Mouse (Mus musculus) gastrocnemius, adult 18-20 months (tissue): Measurements from ENCODE around the gene Mid2. TPM values are rescaled to one million over a fixed set of nuclear protein-coding genes. Genes with fewer than 3 reads are reported as not detected.
"Not testable (repeated sequence)": the region's sequence is repeated elsewhere in the genome, so short reads cannot be mapped to it uniquely, and the experiment has no call there.

Experiments
- DNase-seq: peaks from one replicate; pipeline ENCODE4 v3.0.0; 2021; ENCODE audit warnings: low spot score
- long read RNA-seq, 2 experiments: library from polyadenylated mRNA; stranded (forward); transcript quantifications; one replicate each; pipeline ENCODE4 v2.0.0; 2021
- total RNA-seq, 2 experiments: library from RNA; stranded (reverse); gene quantifications; 2 replicates each; pipeline ENCODE4 v1.2.3; 2021

Gene Mid2
- 1 to 10 TPM; 6.8 to 7.3 TPM for total RNA-seq
- long read RNA-seq, experiment 1, partial matches to known transcripts, result 0 of 1 reads
- long read RNA-seq, experiment 1, other reads (novel, unspliced or antisense), result 1 of 1 reads
- long read RNA-seq, experiment 2, partial matches to known transcripts, result 0 of 1 reads
- long read RNA-seq, experiment 2, other reads (novel, unspliced or antisense), result 1 of 1 reads

DNA sequence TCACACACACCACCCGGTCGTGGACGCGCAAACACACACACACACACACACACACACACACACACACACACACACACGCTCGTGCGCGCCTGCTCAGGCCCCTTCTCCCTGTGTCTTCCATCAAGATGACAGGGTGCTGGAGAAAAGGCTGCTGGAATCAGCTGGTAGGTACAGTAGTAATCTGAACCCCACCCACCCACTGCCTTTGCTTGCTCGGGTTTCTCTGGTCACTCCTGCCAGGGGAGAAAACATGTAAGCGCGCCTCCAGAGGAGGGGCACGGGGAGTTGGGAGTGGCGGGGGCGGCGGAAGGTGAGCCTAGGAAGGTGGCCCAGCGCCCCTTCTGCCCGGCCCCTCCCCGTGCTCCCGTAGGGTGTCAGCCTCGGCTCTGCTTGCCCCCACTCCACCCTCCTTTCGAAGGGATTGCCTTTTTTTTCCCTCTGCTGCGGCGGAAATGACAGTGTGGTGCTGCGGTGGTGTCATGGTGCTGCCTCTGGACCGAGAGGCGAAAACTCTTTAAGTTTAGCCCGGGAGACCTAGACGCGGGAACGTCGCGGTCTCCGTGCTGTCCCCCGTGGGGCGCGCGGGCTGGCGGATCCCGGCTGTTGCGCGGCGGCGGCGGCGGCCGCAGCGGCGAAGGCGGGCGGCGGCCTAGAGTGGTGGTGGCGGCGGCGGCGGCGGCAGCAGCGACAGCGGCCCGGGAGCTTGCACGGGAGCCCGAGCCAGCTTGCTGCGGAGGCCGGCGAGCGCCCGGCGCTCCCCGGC, at the start of gene Mid2:
TSS of gene Mid2 (plus strand) at position 121 of the 763 bp plus-strand sequence.
- peak; percentile 19 for DNase-seq

DNA sequence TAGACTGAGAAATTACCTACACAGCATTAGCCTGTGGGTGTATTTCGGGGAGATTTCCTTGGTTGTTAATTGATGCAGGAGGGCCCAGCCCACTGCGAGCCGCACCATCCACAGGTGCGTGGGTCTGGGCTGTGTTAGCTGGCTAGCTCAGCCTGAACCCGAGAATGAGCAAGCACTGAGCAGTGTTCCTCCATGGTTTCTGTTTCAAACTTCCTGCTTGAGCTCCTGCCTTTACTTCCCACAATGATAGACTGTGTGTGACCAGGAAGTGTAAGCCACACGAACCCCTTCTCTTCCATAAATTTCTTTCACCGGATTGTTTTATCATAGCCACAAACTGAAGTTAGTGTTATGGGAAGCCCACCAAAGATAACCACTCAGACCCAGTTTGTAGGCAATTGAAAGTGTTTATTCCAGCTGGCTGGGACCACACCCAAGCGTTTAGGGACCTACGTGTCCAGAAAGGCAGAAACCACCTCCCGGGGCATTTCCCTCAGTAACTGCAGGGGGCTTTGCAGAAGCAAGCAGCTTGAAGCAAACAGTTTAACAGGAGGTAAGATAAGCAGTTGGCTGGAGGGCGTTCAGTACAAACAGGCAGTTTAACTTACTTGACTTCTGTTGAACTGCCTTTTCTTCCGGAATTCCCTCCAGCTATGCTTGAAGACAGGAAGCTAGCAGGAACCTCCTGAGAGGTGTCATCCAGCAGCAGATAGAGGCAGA, 39.4 kb upstream of the Mid2 start:
- no peak for DNase-seq

DNA sequence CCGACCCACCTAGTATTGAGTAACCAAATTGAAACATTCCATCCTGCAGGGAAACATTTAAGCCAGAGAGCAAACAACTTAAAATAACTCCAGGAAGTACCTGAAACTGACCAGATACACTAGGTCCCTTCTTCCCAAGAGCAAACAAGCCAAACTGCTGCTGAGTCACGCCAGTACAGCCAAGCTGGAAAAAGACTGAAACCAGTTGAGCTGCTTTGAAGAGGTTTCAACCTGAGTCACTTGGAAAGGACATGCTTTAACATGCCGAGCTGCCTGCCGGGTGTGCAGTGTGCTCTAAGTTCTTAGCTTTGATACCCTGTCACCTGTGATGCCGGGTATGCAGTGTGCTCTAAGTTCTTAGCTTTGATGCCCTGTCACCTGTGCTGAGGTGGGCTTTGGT, 26.4 kb upstream of the Mid2 start:
- DNase-seq, result no peak

DNA sequence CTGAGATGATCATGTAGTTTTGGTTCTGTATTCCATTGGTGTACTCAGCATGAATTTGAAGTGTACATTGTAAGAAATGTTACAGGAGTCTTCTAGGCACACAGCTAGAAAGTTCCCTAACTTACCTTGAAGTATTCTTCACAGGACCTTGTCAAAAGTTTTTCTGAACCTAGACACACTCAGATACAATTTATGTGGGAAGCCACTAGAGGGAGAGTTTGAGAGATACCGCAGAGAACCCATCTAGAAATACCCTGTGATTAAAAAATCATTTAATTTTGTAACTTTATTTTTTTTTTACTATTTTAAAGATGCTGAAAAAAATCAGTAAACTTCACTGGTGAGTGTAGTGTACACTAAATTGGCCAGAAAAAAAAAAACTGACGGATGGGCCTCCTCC, 24.8 kb upstream of the Mid2 start:
- no peak for DNase-seq

DNA sequence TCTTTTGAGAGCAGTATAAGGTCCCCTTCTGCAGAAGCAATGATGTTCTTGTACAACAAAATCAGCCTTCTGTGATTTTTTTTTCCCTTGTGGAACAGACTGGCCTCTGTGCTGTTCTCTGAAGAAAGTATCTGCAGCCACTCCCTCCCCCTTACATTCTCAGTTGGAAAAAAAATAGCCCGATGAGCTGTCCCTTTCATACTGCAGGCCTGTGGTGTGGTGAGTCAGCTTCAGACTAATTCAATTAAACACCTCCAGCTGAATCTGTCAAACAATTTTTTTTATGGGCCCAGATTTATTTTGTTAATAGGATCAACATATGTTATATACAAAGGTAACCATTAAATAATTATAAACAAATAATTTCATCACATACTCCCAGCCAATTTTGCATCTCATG, 3.7 kb upstream of the Mid2 start:
- DNase-seq, result no peak

DNA sequence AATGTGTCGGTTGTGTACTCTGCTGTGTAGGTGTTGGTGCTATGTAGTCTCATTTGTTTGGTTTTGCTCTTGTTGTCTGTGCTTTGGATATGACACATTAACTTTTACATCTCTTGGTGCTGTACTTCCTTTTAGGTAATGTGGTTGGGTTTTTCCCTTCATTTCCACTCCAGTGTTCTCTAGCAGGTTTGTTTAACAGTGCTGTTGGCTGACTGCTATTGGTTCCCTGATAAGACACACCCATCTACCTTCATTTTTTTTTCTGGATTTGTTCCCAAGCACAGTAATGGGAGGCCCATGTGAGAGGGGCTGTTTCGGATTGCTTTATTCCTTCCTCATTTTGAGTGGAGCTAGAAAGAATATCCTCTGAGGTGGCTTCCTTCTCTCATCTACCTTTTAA, 883 bp upstream of the Mid2 start:
- DNase-seq, result no peak

DNA sequence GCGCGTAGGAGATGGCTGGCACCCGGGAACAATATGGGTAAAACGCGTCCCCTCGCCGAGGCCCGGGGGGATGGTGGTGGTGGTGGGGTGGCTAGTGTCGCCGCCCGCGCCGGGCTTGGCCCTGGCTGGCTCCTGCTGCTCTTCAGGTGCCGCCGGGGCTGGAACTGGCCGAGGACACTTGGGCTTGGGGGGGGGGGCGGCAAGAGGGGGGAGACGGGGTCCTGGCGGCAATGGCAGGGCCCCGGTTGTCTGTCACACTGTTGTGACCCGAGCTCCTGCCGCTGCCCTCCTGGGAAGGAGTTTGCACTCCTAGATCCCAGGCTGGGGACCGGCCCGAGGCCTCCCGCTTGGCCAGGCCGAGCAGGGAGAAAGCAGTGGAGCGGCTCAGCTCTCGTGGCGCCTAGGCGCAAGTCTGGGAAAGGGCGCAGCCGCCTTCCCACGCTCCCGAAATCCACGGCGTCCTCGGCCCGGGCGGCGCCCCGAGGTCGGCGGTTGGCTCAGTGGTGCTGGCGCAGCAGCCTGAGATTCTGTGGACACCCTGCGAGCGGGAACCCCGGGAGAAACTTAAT, 927 bp downstream of the Mid2 start:
- peak; percentile 13 for DNase-seq

DNA sequence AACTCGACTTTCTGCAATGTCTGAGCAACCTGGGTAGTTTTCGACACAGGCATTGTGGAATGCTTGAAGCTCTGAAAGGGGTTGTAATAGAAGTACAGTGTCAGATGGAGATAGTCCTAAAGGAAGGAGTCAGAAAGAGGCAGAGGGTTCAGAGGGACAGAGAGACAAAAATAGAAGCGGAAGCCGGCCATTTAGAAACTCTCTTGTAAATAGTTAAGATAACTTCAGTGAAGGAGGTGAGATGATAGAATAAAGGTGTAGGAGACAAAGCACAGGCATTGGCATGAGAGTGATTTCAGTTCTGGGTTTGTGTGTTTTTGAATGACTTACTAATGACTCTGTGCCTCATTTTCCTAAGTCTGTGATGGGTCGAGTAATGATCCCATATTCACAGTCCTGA, 11.0 kb downstream of the Mid2 start:
- no peak for DNase-seq

DNA sequence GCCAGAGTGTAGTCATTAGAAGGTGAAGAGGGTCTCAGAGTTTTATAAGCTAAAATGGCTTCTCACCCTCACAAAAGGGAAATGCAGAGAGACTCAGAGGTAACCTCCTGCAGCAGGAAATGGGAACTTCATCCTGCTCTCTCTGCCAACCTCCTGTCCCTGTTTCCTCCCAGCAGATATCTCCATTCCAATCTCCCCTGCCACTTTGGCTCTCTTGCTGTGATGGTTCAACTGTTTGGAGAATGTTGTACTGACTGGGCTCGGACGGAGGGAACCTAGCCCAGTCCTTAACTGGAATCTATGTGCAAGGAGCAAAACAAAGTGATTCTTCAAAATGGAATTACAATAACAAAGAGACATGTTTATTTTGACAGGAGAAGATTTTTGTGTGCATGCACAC, 23.9 kb downstream of the Mid2 start:
- no peak for DNase-seq

DNA sequence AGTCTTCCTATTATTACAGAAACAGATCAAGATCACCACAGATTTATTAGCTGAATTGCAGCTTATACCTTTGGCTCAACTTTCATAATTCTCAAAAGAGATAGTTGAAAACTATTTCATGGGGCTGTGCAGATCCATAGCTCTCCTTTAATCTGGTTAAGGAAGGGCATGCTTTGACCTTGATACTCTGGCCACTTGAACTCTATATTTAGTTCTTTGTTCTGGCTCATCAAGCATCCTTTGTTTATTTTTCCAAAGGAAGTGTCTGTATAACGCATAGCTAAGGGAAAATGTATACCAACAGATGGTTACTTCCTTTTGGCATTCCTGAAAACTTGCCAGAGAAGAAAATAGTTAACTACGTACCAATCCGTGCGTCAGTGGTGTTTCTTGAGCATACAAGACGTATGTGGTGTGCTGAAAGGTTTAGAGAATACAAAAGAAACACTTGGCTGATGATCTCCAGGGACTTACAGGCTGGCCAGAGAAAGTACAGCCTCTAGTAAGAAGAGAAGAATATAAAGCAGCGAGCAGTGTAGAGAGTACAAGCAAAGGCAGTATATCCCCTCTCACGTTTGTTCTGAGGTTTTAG, 33.6 kb downstream of the Mid2 start:
- not testable (repeated sequence) for DNase-seq

DNA sequence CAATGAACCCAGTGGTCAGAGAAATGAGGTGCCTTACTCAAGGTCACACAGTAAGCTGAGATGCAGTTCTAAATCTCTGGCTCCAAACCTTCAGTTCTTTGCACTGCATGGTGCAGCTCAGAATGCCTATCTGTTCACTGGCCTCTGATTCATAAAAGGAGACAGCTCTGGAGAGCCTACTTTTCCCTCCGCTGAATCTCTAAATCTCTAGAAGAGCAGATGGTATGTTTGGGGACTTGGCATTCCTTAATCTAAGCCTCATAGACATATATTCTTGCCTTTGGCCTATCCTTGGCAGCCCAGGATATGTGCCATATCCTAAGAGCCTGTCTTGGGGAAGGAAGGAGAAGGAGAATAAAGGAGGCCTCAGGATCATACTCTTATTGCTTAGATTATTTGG, 38.8 kb downstream of the Mid2 start:
- no peak for DNase-seq

DNA sequence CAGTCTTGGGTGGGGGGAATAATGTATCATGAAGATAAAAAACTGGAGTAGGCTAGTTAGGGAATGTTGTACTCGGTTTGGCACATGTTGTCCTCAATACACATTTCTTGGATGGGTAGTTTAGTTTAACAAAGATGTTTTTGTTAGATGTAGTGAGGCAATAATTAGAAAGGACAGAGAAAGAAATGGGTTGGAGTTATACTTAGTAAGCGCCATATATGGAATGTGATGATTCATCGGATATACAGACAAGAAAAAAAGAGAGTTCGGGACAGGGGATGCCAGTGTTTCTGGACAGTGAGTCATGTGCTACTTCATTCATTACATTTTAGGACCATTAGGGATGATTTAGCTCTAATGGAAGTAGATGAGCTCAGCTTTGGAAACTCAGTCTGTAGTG, 41.7 kb downstream of the Mid2 start:
- DNase-seq, result no peak

DNA sequence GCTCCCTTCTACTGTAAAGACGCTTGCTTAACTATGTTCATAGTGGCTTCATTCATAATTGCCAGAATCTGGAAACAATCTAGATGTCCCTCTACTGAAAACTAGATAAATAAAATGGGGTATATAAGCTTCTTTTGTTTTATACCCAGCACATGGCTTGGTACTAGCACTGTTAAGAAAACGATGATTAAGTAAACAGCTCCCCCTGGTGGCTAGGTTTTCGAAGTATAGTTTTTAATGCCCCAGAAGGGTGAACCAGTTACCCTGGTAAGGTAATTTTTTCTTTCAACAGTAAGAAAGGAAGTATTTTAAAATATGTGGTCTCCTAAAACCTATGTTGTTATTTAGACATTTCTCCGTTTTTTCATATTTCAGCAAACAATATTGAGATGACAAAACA, 58.0 kb downstream of the Mid2 start:
- DNase-seq, result peak; percentile 30

DNA sequence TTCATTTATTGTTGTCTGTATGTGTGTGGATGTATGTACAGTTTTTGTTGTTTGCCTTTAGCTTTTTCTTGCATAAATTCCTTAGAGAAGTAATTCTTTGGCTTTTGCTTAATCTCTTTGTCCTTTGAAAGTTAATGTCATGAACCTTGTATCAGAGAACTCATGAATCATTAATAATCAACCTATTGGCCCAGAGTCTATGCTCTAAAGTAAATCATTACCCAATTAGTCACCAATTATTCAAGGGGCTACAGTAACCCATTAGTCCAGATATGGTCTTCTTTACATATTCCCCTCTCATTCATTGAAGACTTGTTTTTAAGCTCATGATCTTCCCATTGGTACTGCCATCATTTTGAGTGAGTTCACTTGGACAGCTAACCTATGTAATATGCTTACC, 74.6 kb downstream of the Mid2 start:
- DNase-seq, result no peak

DNA sequence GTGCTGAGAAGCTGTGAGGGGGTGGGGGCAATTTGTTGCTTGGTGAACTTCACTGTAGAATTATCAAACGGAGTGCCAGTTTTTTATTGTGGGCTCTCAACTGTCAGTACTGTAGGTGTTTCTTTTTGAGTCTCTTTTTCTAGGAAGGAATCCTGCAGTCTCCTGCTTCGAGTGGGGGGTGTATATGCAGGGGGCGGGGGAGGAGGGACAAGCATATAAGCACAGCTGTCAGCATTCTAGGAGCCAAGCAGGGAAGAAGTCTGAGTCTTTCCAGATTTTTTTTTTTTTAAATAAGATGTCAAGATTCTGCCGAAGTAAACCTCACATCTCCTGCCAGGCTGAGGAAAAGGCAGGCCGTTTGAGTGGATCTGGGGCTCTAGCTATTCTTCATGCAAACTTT, 78.8 kb downstream of the Mid2 start:
- no peak for DNase-seq

DNA sequence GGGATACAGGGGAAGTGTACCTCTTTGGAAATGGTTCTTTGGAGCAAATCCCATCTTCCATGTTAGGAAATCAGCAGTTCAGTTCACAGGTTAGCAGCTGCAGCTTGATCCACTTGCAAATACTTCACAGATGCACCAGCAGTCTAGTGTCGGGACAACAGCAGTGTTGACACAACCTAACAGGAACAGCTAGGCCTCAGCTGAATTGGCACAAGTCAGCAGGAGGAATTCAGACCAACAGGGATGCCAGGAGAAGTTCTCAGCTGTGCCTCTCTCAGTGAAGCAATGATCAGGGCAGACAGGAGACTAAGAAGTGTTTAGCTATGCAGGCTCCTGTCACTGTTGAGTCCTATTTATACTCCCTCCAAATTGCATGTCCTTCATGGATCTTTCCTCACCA, 105.4 kb downstream of the Mid2 start:
- peak; percentile 0 for DNase-seq

DNA sequence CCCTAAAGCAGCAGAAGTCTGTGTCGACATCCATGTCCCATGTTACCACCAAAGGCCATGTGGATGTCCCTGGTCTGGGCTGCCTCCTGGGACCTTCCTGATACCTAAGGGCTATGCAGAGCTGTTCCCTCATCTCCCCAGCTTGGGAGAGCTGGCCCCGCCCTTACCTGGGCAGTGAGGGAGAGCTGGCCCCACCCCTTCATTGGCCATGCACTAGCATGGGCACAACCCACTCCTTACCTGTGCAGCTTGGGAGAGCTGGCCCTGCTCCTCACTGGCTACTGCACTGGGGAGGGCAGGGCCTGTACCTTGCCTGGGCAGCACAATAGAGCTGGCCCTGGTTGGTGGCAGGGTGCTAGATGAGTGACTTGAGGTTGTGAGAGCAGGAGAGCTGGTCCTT, 140.9 kb downstream of the Mid2 start:
- no peak for DNase-seq

DNA sequence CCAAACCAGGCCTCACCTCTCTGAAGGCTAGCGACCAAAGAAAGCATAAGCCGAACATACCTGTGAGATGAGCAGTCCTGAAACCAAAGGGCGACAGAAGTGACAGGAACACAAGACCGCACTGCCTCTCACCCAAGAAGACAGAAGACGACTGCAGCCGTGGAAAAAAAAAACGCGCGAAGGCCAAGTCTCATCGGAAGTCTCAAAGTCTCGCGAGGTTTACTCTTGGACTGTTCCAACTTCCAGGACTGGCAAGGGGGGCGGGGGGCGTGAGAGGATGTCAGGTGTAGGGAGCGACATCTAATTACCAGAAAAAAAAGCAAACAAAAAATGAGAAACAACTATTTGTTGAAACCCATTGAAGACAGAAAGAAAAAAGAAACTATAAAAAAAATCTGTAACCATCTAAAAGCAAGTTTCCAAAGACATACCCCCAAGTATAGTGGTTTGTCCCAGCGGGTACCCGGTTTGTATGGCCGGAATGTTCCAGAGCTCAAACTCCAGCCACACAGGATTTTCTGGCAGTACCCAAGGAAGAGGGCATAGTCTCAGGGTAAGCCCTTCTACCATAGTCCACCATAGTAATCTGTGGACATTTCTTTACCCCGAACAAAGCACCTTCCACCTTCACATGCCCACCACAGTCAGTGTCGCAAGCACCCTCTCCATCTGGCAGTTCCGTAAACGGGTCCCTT, 149.1 kb downstream of the Mid2 start, which contains the start of gene Tex13b:
TSS of gene Tex13b (minus strand) at position 122 of the 695 bp plus-strand sequence.
- no peak for DNase-seq
